Comparison of ENCODE assay signal across 8 mouse cellular contexts in genomic region chr8:83971661-83972060, GRCm38 (mm10). TPM values are rescaled to one million over a fixed set of nuclear protein-coding genes. Genes with fewer than 3 reads are reported as not detected.
A peak's percentile ranks its signal among the peaks of the same experiment; 100 is the strongest.
DNase-seq lines count a peak whose midpoint lies in the region; ATAC-seq and TF ChIP-seq lines count a peak whose summit lies in the region.

No protein-coding gene starts in this region.

- 71% methylated on average over 6 of the region's 6 CpGs for WGBS in heart, embryonic 10.5 days
- WGBS in hindbrain, embryonic 11.5 days, result 69% methylated on average over 6 of the region's 6 CpGs
- WGBS in midbrain, embryonic 10.5 days, result 75% methylated on average over 6 of the region's 6 CpGs

- H3K4me1 ChIP-seq in heart, embryonic 10.5 days, result peaks cover 34% of the 10 kb centered on the region
- H3K4me1 ChIP-seq in G1E (ENCODE audit: insufficient read depth, low read depth, low read length), result peaks cover 36% of the 10 kb centered on the region
- H3K4me1 ChIP-seq in hindbrain, embryonic 11.5 days (replicated peaks; ENCODE audit: control insufficient read depth, insufficient read depth, low read length), result peaks cover 4% of the 10 kb centered on the region; the same call in 1 of the 2 replicates
- H3K4me1 ChIP-seq in midbrain, embryonic 10.5 days, result peaks cover 31% of the 10 kb centered on the region

- peak overlapping the region; percentile 85 for H3K4me2 ChIP-seq in hindbrain, embryonic 11.5 days (replicated peaks; ENCODE audit: low read depth, low read length)

- H3K27me3 ChIP-seq in heart, embryonic 10.5 days (ENCODE audit: insufficient read depth, poor library complexity, severe bottlenecking), result no peaks in the 10 kb centered on the region
- H3K27me3 ChIP-seq in G1E (ENCODE audit: insufficient read depth, low read length), result no peaks in the 10 kb centered on the region
- no peaks in the 10 kb centered on the region for H3K27me3 ChIP-seq in hindbrain, embryonic 11.5 days (ENCODE audit: control insufficient read depth, insufficient read depth, low read length)
- H3K27me3 ChIP-seq in midbrain, embryonic 10.5 days (ENCODE audit: low read depth, poor library complexity, severe bottlenecking), result no peaks in the 10 kb centered on the region

- no peak for TF ChIP-seq CTCF in G1E (IDR thresholded peaks at IDR 0.05; ENCODE audit: low read depth, low read length)

- peak overlapping the region; percentile 94 for H3K4me3 ChIP-seq in heart, embryonic 10.5 days
- H3K4me3 ChIP-seq in G1E (ENCODE audit: low read depth, low read length), result peak overlapping the region; percentile 98; the same call in 1 of the 2 replicates
- H3K4me3 ChIP-seq in hindbrain, embryonic 11.5 days (ENCODE audit: low read depth, low read length), result peak overlapping the region; percentile 92; the same call in 1 of the 2 replicates
- H3K4me3 ChIP-seq in midbrain, embryonic 10.5 days, result peak overlapping the region; percentile 89

- peak overlapping the region; percentile 72; the same call in 1 of the 2 replicates for H3K9ac ChIP-seq in hindbrain, embryonic 11.5 days (ENCODE audit: low read depth, low read length)

- H3K36me3 ChIP-seq in heart, embryonic 10.5 days, result peaks cover 34% of the 10 kb centered on the region
- H3K36me3 ChIP-seq in G1E (replicated peaks), result peaks cover 71% of the 10 kb centered on the region
- H3K36me3 ChIP-seq in hindbrain, embryonic 11.5 days (ENCODE audit: control insufficient read depth, insufficient read depth, low read length), result 0 out of 2 replicates have a peak, but pooled peaks cover 2% of the 10 kb centered on the region
- peaks cover 38% of the 10 kb centered on the region for H3K36me3 ChIP-seq in midbrain, embryonic 10.5 days

- H3K27ac ChIP-seq in heart, embryonic 10.5 days, result peak overlapping the region; percentile 94; the same call in 1 of the 2 replicates
- H3K27ac ChIP-seq in hindbrain, embryonic 11.5 days (ENCODE audit: low read depth, low read length), result peak overlapping the region; percentile 90; the same call in 1 of the 2 replicates
- H3K27ac ChIP-seq in midbrain, embryonic 10.5 days (replicated peaks), result peak overlapping the region; percentile 92

- DNase-seq in heart, embryonic 10.5 days (ENCODE audit: low spot score), result no peak
- no peak for DNase-seq in heart, postnatal 4 days
- no peak for DNase-seq in G1E (ENCODE audit: low spot score)
- no peak for DNase-seq in hindbrain, embryonic 11.5 days (ENCODE audit: low spot score)
- no peak for DNase-seq in midbrain, embryonic 10.5 days (ENCODE audit: low spot score)
- no peak for DNase-seq in c-Kit-positive CD71-positive TER-119-positive erythroid progenitor cells, embryonic 14.5 days (ENCODE audit: low spot score)
- DNase-seq in cerebellum, postnatal 25 days, result no peak
- DNase-seq in adipocyte (ENCODE audit: low spot score), result no peak

- no peak for ATAC-seq in G1E (ENCODE audit: extremely low read depth, insufficient number of reproducible peaks, low FRiP score, poor library complexity, severe bottlenecking)
- no peak for ATAC-seq in hindbrain, embryonic 11.5 days (ENCODE audit: low FRiP score)

- H3K9me3 ChIP-seq in heart, embryonic 10.5 days, result no peaks in the 10 kb centered on the region
- H3K9me3 ChIP-seq in G1E (replicated peaks), result no peaks in the 10 kb centered on the region
- H3K9me3 ChIP-seq in hindbrain, embryonic 11.5 days (ENCODE audit: control insufficient read depth, low read length), result no peaks in the 10 kb centered on the region
- no peaks in the 10 kb centered on the region for H3K9me3 ChIP-seq in midbrain, embryonic 10.5 days (replicated peaks)

RNA-seq across cellular contexts. Expression of gene Prkaca, which starts 1.1 kb away (rescaled TPM):
- polyA plus RNA-seq in heart, embryonic 10.5 days (2016; fragmentation: Nextera tagmentation; extraction: Ambion mirVana), result 157 and 160 TPM in 2 replicates
- total RNA-seq in heart, postnatal 4 days (2021), result 100 to 1,000 TPM; 389 to 405 TPM
- total RNA-seq in G1E (2014; fragmentation: Nextera tagmentation), result 88.6 and 99.3 TPM in 2 replicates
- 32.2 and 34.4 TPM in 2 replicates for total RNA-seq in G1E (2017)
- polyA plus RNA-seq in G1E (2012), result 46.6 and 46.9 TPM in 2 replicates
- 139 TPM in 2 replicates for polyA plus RNA-seq in hindbrain, embryonic 11.5 days (2014; fragmentation: Nextera tagmentation; extraction: Ambion mirVana)
- polyA plus RNA-seq in midbrain, embryonic 10.5 days (2016; fragmentation: Nextera tagmentation; extraction: Ambion mirVana), result 169 and 178 TPM in 2 replicates

RNA-seq across cellular contexts. Expression of gene Asf1b, which starts 16.4 kb away (rescaled TPM):
- polyA plus RNA-seq in heart, embryonic 10.5 days (2016; fragmentation: Nextera tagmentation; extraction: Ambion mirVana), result 71.5 and 80.8 TPM in 2 replicates
- total RNA-seq in heart, postnatal 4 days (2021), result 10 to 100 TPM; 25.8 to 26.1 TPM
- 87.4 and 120 TPM in 2 replicates for total RNA-seq in G1E (2014; fragmentation: Nextera tagmentation)
- 88.6 and 104 TPM in 2 replicates for total RNA-seq in G1E (2017)
- polyA plus RNA-seq in G1E (2012), result 288 and 383 TPM in 2 replicates
- polyA plus RNA-seq in hindbrain, embryonic 11.5 days (2014; fragmentation: Nextera tagmentation; extraction: Ambion mirVana), result 79.5 and 80.6 TPM in 2 replicates
- 106 and 115 TPM in 2 replicates for polyA plus RNA-seq in midbrain, embryonic 10.5 days (2016; fragmentation: Nextera tagmentation; extraction: Ambion mirVana)

RNA-seq across cellular contexts. Expression of gene Gm10644, which starts 16.7 kb away (rescaled TPM):
- polyA plus RNA-seq in heart, embryonic 10.5 days (2016; fragmentation: Nextera tagmentation; extraction: Ambion mirVana), result 0.41 and 0.86 TPM in 2 replicates
- total RNA-seq in heart, postnatal 4 days (2021), result under 1 TPM; 0.27 to 0.41 TPM
- total RNA-seq in G1E (2014; fragmentation: Nextera tagmentation) (0.83 and 1.7 TPM in 2 replicates), G1E (2017) (0.81 and 0.82 TPM in 2 replicates)
- 0.10 and 0.16 TPM in 2 replicates for polyA plus RNA-seq in G1E (2012)
- polyA plus RNA-seq in hindbrain, embryonic 11.5 days (2014; fragmentation: Nextera tagmentation; extraction: Ambion mirVana), result 0.93 and 1.2 TPM in 2 replicates
- 0.94 and 1.0 TPM in 2 replicates for polyA plus RNA-seq in midbrain, embryonic 10.5 days (2016; fragmentation: Nextera tagmentation; extraction: Ambion mirVana)

RNA-seq across cellular contexts. Expression of gene Samd1, which starts 25.8 kb away (rescaled TPM):
- polyA plus RNA-seq in heart, embryonic 10.5 days (2016; fragmentation: Nextera tagmentation; extraction: Ambion mirVana), result 5.0 and 10.7 TPM in 2 replicates
- 10 to 100 TPM; 36.6 to 42.9 TPM for total RNA-seq in heart, postnatal 4 days (2021)
- total RNA-seq in G1E (2014; fragmentation: Nextera tagmentation), result 88.0 and 93.8 TPM in 2 replicates
- total RNA-seq in G1E (2017), result 64.1 and 80.8 TPM in 2 replicates
- polyA plus RNA-seq in G1E (2012), result 246 and 262 TPM in 2 replicates
- polyA plus RNA-seq in hindbrain, embryonic 11.5 days (2014; fragmentation: Nextera tagmentation; extraction: Ambion mirVana), result 15.1 and 17.0 TPM in 2 replicates
- 8.0 and 8.5 TPM in 2 replicates for polyA plus RNA-seq in midbrain, embryonic 10.5 days (2016; fragmentation: Nextera tagmentation; extraction: Ambion mirVana)

RNA-seq across cellular contexts. Expression of gene 1700067K01Rik, which starts 29.6 kb away (rescaled TPM):
- 0.27 and 0.95 TPM in 2 replicates for polyA plus RNA-seq in heart, embryonic 10.5 days (2016; fragmentation: Nextera tagmentation; extraction: Ambion mirVana)
- under 1 TPM in 1 of 2 experiments, not detected in 1; 0.83 TPM for total RNA-seq in heart, postnatal 4 days (2021)
- 0.78 TPM in 1 of 2 replicates, not detected in the other for total RNA-seq in G1E (2014; fragmentation: Nextera tagmentation)
- 0.35 and 0.82 TPM in 2 replicates for total RNA-seq in G1E (2017)
- 0.92 and 1.2 TPM in 2 replicates for polyA plus RNA-seq in G1E (2012)
- 0.80 and 0.93 TPM in 2 replicates for polyA plus RNA-seq in hindbrain, embryonic 11.5 days (2014; fragmentation: Nextera tagmentation; extraction: Ambion mirVana)
- polyA plus RNA-seq in midbrain, embryonic 10.5 days (2016; fragmentation: Nextera tagmentation; extraction: Ambion mirVana), result 0.68 and 0.99 TPM in 2 replicates
